Mouse (Mus musculus): ENCODE data around the gene F13a1.

F13a1 gene

DNA sequence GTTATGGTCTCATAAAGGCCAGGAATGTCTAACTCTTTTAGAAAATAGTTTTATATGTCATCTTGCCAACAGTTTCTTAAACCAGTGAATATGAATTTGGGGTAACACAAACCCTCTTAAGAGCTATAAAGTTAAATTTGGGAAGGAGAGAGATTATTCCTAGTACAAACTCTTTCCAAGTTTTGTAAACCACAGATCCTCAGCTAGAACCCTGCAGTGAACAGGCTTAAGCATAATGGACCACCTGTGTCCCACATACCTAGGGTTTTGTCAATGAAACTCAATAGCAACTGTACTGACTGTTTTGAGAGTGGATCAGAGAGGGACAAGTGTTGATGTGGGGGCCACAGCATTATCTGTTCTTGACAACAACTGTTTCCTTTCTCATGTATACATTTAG is 96.4 kb downstream of the F13a1 start:
- no peak for DNase-seq (ENCODE audit: low spot score in 2 of 2)

DNA sequence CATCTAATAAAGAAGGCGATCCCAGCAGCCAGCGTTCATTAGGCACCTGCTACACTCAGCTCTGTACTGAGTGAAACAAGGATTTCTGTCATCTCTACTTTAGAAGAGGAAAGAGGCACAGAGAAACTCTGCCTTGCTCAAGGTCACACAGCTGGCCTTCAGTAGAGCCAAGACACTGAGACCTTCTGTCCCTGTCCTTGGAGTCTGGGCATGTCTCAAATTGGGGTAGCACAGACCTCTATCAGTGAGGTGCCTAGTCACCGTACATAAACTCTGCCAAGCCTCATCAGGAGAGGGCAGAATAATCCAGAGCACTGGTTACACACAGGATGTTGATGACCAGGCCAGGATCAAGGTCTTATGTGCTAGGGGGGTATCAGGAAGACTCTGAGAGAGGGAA is 108.2 kb downstream of the F13a1 start:
- no peak for DNase-seq (ENCODE audit: low spot score in 2 of 2)

DNA sequence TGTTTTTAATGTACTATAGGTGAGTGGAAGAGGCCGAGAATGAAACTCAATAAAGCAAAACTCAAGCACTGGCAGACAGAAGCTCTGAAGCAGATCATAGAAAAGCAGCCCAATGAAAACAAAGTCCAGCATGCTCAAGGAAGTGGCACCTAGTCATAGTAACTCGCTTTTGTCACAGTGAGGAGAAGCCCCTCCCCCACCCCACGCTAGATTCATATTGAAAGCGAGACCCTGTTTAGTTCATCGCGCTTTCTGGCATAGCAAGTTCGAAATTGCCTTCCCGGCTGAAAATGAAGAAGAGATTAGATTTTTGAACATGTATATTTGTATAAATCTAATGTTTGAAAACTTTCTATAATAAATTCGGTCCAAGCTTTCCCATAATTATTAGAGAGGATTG is 118.0 kb downstream of the F13a1 start:
- no peak for DNase-seq (ENCODE audit: low spot score in 2 of 2)

DNA sequence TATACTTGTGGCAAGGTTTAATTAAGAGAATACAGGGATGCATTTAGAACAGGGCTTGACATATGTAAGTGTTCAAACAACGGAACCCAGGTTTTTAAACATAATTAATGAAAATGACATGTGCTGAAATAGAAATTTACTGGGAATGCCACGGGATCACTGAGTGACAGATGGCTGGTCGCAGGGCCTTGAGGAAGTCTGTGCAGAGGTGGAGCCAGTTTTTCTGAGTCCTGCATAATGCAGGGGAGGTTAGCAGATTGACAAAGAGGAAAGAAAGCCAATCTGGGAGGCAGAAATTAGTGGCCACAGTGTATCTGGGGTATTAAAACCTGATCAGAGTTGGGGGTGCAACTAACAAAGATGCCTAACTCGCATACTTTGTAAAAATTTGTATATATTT is 130.3 kb downstream of the F13a1 start:
- no peak for DNase-seq (ENCODE audit: low spot score in 2 of 2)

DNA sequence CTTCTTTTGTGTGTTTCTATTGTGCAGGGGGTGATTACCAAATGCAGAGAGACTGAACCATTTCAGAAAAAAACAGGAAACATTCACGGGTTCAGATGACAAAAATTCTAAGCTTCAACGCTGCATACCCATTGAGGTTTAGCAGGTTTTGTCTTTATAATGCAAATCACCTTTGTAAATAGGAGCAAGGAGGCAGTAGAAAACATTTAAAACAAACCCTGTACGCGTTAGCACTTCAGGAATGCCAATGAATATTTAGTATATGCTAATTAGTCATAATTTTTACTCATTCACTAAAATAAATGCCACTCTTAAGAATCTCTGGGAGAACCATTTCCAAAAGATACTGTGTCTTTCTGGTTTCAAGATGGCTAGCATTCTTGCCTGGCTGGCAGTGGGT is 146.2 kb downstream of the F13a1 start:
- no peak for DNase-seq (ENCODE audit: low spot score in 2 of 2)

DNA sequence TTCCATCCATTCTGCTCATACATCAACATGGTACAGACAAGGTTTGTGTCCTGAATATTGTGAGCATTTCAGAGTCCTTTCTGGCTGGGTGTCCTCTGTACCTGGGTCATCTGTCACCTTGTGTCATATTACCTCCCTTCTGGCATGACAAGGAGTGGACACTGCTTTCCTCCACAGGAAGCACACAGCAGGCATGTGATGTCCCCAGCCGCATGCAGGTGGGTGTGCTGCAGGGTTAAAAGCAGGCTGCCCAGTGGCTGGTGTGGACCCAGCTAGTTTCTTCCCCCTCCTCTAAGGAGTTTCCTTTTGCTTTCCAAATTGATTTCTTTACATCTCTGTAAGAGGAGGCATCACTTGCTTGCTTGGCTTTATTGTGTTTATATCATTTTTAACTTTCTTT is 146.6 kb downstream of the F13a1 start:
- no peak for DNase-seq (ENCODE audit: low spot score in 2 of 2)

DNA sequence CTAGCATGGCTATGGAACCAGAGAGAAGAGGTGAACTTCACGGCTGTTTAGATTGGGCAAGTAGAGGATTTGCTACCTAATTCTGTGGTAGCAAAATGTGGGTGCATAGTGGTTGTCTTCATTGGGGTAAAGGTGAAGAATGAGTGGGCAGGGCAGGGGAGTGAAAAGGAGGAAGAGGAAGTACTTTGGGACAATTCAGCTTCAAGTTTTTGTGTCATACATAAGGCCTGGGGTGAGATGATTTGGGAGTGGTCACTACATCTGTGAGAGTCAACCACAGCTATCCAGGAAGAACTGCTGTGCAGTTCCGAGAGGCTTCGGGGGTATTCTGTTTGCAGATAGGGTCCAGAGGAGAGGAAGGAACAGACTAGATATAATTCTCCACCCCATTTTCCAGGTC is 148.4 kb downstream of the F13a1 start:
- no peak for DNase-seq (ENCODE audit: low spot score in 2 of 2)

DNA sequence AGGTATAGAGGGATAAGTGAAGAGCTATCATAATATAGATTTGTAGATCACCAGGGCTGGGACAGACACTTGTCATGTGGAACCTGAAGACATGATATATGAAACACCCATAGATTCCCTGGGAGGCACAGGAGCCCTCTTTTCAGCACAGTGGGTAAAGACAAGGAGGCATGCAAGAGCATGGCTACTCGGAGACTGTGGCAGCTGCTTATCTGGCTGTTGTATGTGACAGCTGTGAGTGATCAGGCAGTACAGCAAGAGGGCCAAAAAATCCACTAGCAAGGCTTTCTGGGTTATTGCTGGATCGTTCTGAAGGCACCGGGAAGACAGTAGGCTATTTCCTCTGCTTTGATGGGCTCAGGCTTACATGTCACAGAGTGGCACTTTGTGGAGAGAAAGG is 149.0 kb downstream of the F13a1 start:
- DNase-seq (ENCODE audit: low spot score in 2 of 2) = no peak

DNA sequence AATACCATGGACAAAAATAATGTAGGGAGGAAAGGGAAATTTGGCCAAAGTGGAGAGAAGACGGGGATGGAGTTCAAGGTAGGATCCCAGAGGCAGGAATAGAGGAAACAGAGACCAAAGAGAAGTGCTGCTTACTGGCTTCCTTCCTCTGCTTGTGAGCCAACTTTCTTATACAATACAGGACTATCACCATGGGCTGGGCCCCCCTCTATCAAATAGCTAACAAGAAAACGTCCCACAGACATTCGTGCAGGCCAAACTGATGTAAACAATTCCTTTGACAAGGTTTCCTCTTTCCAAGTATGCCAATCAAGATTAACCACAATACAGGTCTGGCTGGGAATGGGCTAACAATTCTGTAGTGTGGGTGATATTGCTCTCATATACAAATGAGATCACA is 154.0 kb downstream of the F13a1 start:
- no peak for DNase-seq (ENCODE audit: low spot score in 2 of 2)

DNA sequence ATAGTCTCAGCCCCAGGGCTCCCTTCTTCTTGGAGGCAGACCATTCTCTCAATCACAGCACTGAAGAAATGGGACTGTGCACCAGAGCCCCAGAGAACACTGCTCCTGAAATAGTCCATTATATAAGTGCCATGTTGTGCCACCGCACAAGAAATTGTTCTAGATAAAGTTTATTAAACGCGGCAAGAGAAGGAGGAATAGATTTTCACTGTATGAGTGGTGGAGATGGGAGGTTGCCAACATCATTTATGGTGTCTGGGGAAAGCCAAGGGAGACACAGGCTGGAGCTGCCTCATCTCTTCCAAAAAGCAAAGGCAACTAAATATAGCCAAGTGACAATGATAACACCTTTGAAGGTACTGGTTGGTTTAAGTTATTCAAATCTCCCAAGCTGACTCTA is 156.3 kb downstream of the F13a1 start:
- no peak for DNase-seq (ENCODE audit: low spot score in 2 of 2)

DNA sequence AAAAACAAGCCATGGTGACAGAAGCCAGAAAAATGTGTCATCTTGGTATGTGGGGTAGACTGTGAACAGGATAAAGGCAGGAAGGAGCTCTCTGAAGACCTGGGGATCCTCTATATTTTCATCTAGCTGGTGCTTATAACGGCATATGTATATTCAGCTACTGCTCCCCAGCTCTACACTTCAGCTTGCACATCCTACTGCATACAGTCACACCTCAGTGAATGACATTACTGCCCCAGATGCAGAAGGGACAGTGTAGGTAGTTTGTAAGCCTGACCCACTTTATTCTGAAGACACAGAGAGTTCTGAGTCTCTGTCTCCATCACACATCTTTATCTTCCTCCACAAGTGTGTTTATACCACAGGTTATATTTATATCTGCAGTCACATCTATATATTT is 157.8 kb downstream of the F13a1 start:
- DNase-seq (ENCODE audit: low spot score in 2 of 2) = no peak

DNA sequence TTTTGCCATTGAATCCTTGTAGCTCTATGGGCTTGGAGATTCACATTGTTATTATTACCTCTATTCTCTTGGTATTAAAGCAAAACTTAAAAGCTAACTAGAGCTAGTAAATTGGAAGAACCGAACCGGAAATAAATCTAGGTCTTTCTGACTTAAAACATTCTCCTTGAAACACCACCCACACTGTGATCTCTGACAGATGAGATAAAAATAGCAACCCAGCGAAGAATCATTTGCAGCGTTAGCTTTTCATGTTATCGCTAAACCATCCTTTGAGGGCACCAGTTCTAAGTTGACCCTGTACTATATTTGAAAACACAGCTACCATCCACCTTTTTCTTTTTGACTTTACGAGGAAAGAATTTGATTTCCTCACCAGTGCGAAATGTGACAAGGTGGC is 164.1 kb downstream of the F13a1 start:
- DNase-seq (ENCODE audit: low spot score in 2 of 2) = no peak

DNA sequence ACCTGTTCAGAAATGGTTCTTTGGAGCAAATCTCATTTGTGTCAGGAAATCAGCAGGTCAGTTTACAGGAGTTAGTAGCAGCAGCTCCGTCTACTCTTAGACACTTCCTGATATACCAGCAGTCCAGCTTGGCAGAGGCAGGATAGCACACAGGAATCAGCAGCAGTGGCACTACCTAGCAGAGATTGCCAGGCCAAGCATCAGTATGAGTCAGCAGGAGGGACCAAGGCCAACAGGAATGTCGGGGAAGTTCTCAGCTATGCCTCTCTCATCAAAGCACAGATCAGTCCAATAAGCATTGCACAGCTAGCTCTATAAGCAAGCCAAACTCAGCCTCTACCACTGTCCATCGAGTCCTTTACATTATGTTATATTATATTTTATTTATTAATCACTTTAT is 210.9 kb downstream of the F13a1 start:
- DNase-seq (ENCODE audit: low spot score in 2 of 2) = no peak
